9 mouse cellular contexts compared by ENCODE assay signal in genomic region chr5:149489136-149489535, GRCm38 (mm10). TPM values are rescaled to one million over a fixed set of nuclear protein-coding genes. Genes with fewer than 3 reads are reported as not detected.
DNase-seq lines count a peak whose midpoint lies in the region; ATAC-seq and TF ChIP-seq lines count a peak whose summit lies in the region.
"Had no signal": no experiment of that assay in that cellular context is flagged by ENCODE, and none has a peak within 500 bp of the region (broad histone marks: within the 10 kb centered on the region; RNA-seq: fewer than 3 reads in every experiment).

No protein-coding gene starts in this region.

- TF ChIP-seq POLR2A in cerebellum, adult 2 months (IDR thresholded peaks at IDR 0.05; ENCODE audit: borderline replicate concordance, insufficient read depth, low read length) = no peak

- peak; percentile 38 to 44 for DNase-seq in cerebellum, adult 2 months
- DNase-seq in forebrain, embryonic 11.5 days (ENCODE audit: low spot score) = peak; percentile 78
- peak; percentile 93 for DNase-seq in layer of hippocampus, adult 9-11 months
- DNase-seq in liver, postnatal 0 days = no peak
- no peak for DNase-seq in heart, adult 9 months (ENCODE audit: low spot score in 2 of 2)
- no peak for DNase-seq in heart, postnatal 4 days
- DNase-seq in liver, embryonic 11.5 days (ENCODE audit: low spot score) = no peak

- ATAC-seq in forebrain, embryonic 11.5 days (replicated peaks; ENCODE audit: low FRiP score) = peak; percentile 83
- peak; percentile 86 for ATAC-seq in neural tube, embryonic 12.5 days (ENCODE audit: low FRiP score, low read depth)
- no peak for ATAC-seq in liver, postnatal 0 days
- ATAC-seq in liver, embryonic 11.5 days (replicated peaks; ENCODE audit: low FRiP score) = no peak

- no peaks in the 10 kb centered on the region for H3K9me3 ChIP-seq in forebrain, embryonic 11.5 days (ENCODE audit: control insufficient read depth, low read length)
- no peaks in the 10 kb centered on the region for H3K9me3 ChIP-seq in neural tube, embryonic 12.5 days
- no peaks in the 10 kb centered on the region for H3K9me3 ChIP-seq in liver, postnatal 0 days (ENCODE audit: low read length)
- H3K9me3 ChIP-seq in liver, embryonic 11.5 days (ENCODE audit: control insufficient read depth, low read length) = no peaks in the 10 kb centered on the region

- H3K36me3 ChIP-seq in forebrain, embryonic 11.5 days (ENCODE audit: control insufficient read depth, insufficient read depth, low read length) = no peaks in the 10 kb centered on the region
- no peaks in the 10 kb centered on the region for H3K36me3 ChIP-seq in neural tube, embryonic 12.5 days
- no peaks in the 10 kb centered on the region for H3K36me3 ChIP-seq in liver, postnatal 0 days (replicated peaks; ENCODE audit: insufficient read depth, low read length)
- H3K36me3 ChIP-seq in liver, embryonic 11.5 days (ENCODE audit: control insufficient read depth, insufficient read depth, low read length) = no peaks in the 10 kb centered on the region

- TF ChIP-seq CTCF in cerebellum, adult 2 months (IDR thresholded peaks at IDR 0.05; ENCODE audit: borderline replicate concordance, insufficient read depth, low read depth, low read length) = no peak
- no peak for TF ChIP-seq CTCF in liver, postnatal 0 days (IDR thresholded peaks at IDR 0.05; ENCODE audit: low read depth)

- no peak overlapping the region for H3K27ac ChIP-seq in cerebellum, adult 2 months (ENCODE audit: insufficient read depth, low read length)
- peak overlapping the region; percentile 84 for H3K27ac ChIP-seq in forebrain, embryonic 11.5 days (ENCODE audit: low read depth, low read length)
- peak overlapping the region; percentile 23 for H3K27ac ChIP-seq in neural tube, embryonic 12.5 days
- H3K27ac ChIP-seq in liver, postnatal 0 days (ENCODE audit: low read depth) = no peak overlapping the region
- H3K27ac ChIP-seq in liver, embryonic 11.5 days (ENCODE audit: low read depth, low read length) = no peak overlapping the region

- H3K9ac ChIP-seq in forebrain, embryonic 11.5 days (ENCODE audit: low read length) = peak overlapping the region; percentile 30
- H3K9ac ChIP-seq in neural tube, embryonic 12.5 days = 0 out of 2 replicates have a peak overlapping the region, but pooled peaks have one; percentile 19
- no peak overlapping the region for H3K9ac ChIP-seq in liver, postnatal 0 days (replicated peaks)
- no peak overlapping the region for H3K9ac ChIP-seq in liver, embryonic 11.5 days (ENCODE audit: low read depth, low read length)

- H3K4me1 ChIP-seq in cerebellum, adult 2 months (ENCODE audit: control insufficient read depth, insufficient read depth, low read length) = no peaks in the 10 kb centered on the region; the same call in 1 of the 2 replicates
- peaks cover 12% of the 10 kb centered on the region for H3K4me1 ChIP-seq in forebrain, embryonic 11.5 days (replicated peaks; ENCODE audit: control insufficient read depth, insufficient read depth, low read length)
- peaks cover 27% of the 10 kb centered on the region for H3K4me1 ChIP-seq in neural tube, embryonic 12.5 days
- H3K4me1 ChIP-seq in liver, postnatal 0 days (ENCODE audit: insufficient read depth) = no peaks in the 10 kb centered on the region
- no peaks in the 10 kb centered on the region for H3K4me1 ChIP-seq in liver, embryonic 11.5 days (replicated peaks; ENCODE audit: control insufficient read depth, insufficient read depth, low read length)

- no peaks in the 10 kb centered on the region for H3K27me3 ChIP-seq in cerebellum, adult 2 months (ENCODE audit: control insufficient read depth, insufficient read depth, low read length)
- no peaks in the 10 kb centered on the region for H3K27me3 ChIP-seq in forebrain, embryonic 11.5 days (ENCODE audit: control insufficient read depth, insufficient read depth, low read length)
- H3K27me3 ChIP-seq in neural tube, embryonic 12.5 days (replicated peaks) = no peaks in the 10 kb centered on the region
- H3K27me3 ChIP-seq in liver, postnatal 0 days (ENCODE audit: insufficient read depth, low read length) = no peaks in the 10 kb centered on the region
- no peaks in the 10 kb centered on the region for H3K27me3 ChIP-seq in liver, embryonic 11.5 days (replicated peaks; ENCODE audit: control insufficient read depth, insufficient read depth, low read length)

- peak overlapping the region; percentile 45 for H3K4me3 ChIP-seq in cerebellum, adult 2 months (replicated peaks; ENCODE audit: insufficient read depth, low read depth, low read length)
- H3K4me3 ChIP-seq in forebrain, embryonic 11.5 days (ENCODE audit: low read depth, low read length) = no peak overlapping the region
- no peak overlapping the region for H3K4me3 ChIP-seq in neural tube, embryonic 12.5 days
- no peak overlapping the region for H3K4me3 ChIP-seq in liver, postnatal 0 days (ENCODE audit: low read depth, low read length)
- no peak overlapping the region for H3K4me3 ChIP-seq in liver, embryonic 11.5 days (ENCODE audit: low read depth, low read length)

- H3K4me2 ChIP-seq in forebrain, embryonic 11.5 days (ENCODE audit: low read depth, low read length, severe bottlenecking) = peak overlapping the region; percentile 40
- H3K4me2 ChIP-seq in neural tube, embryonic 12.5 days (replicated peaks) = peak overlapping the region; percentile 47
- H3K4me2 ChIP-seq in liver, postnatal 0 days (ENCODE audit: low read depth, low read length) = no peak overlapping the region
- H3K4me2 ChIP-seq in liver, embryonic 11.5 days = no peak overlapping the region

- TF ChIP-seq EP300 in liver, postnatal 0 days (IDR thresholded peaks at IDR 0.05; ENCODE audit: low read depth) = no peak

- WGBS in cerebellum, adult 2 months = 5% methylated on average over 11 of the region's 11 CpGs
- 32% methylated on average over 11 of the region's 11 CpGs for WGBS in forebrain, embryonic 11.5 days
- 40% methylated on average over 11 of the region's 11 CpGs for WGBS in neural tube, embryonic 12.5 days
- WGBS in liver, postnatal 0 days (ENCODE audit: insufficient replicate concordance) = 75% methylated on average over 11 of the region's 11 CpGs
- 87% methylated on average over 11 of the region's 11 CpGs for WGBS in liver, embryonic 11.5 days

RNA-seq across cellular contexts. Expression of gene Wdr95, which starts 39.3 kb away (rescaled TPM):
- polyA plus RNA-seq in cerebellum, adult 2 months (2012; rRNA removed) = 0.24 and 0.29 TPM in 2 replicates
- polyA plus RNA-seq in forebrain, embryonic 11.5 days (2014; fragmentation: Nextera tagmentation; extraction: Ambion mirVana) = 0.24 and 0.73 TPM in 2 replicates
- 0.22 and 0.71 TPM in 2 replicates for polyA plus RNA-seq in neural tube, embryonic 12.5 days (2016; fragmentation: Nextera tagmentation; extraction: Ambion mirVana)
- not detected in 2 replicates for polyA plus RNA-seq in liver, postnatal 0 days (2015; fragmentation: Nextera tagmentation; extraction: Ambion mirVana)
- total RNA-seq in heart, postnatal 4 days (2021) = under 1 TPM in 1 of 2 experiments, not detected in 1; 0.14 TPM
- polyA plus RNA-seq in liver, embryonic 11.5 days (2014; fragmentation: Nextera tagmentation; extraction: Ambion mirVana) = not detected in 2 replicates
- total RNA-seq: liver, adult 2 months had no signal
- polyA plus RNA-seq: liver, adult 2 months had no signal

RNA-seq across cellular contexts. Expression of gene Tex26, which starts 49.7 kb away (rescaled TPM):
- 0.30 and 0.34 TPM in 2 replicates for polyA plus RNA-seq in cerebellum, adult 2 months (2012; rRNA removed)
- 1.6 and 1.7 TPM in 2 replicates for polyA plus RNA-seq in forebrain, embryonic 11.5 days (2014; fragmentation: Nextera tagmentation; extraction: Ambion mirVana)
- polyA plus RNA-seq in neural tube, embryonic 12.5 days (2016; fragmentation: Nextera tagmentation; extraction: Ambion mirVana) = 0.46 and 0.68 TPM in 2 replicates
- polyA plus RNA-seq in liver, postnatal 0 days (2015; fragmentation: Nextera tagmentation; extraction: Ambion mirVana) = not detected in 2 replicates
- under 1 TPM in 1 of 2 experiments, not detected in 1; 0.60 TPM for total RNA-seq in heart, postnatal 4 days (2021)
- 0.48 and 0.62 TPM in 2 replicates for polyA plus RNA-seq in liver, embryonic 11.5 days (2014; fragmentation: Nextera tagmentation; extraction: Ambion mirVana)
- total RNA-seq: liver, adult 2 months had no signal
- polyA plus RNA-seq: liver, adult 2 months had no signal

Comparison
In these comparisons a context has a peak if more than half of its experiments do, and no peak if none do; other contexts are left out.
1. DNase-seq: peak in cerebellum, adult 2 months (2 of 2), forebrain, embryonic 11.5 days (single experiment) and layer of hippocampus, adult 9-11 months (single experiment); none in liver, postnatal 0 days (single experiment), heart, adult 9 months (0 of 2), heart, postnatal 4 days (single experiment) and liver, embryonic 11.5 days (single experiment).
2. H3K27ac ChIP-seq: peak in forebrain, embryonic 11.5 days (single experiment) and neural tube, embryonic 12.5 days (single experiment); none in cerebellum, adult 2 months (single experiment), liver, postnatal 0 days (single experiment) and liver, embryonic 11.5 days (single experiment).
3. ATAC-seq: peak in forebrain, embryonic 11.5 days (single experiment) and neural tube, embryonic 12.5 days (single experiment); none in liver, postnatal 0 days (single experiment) and liver, embryonic 11.5 days (single experiment).
4. H3K4me2 ChIP-seq: peak in forebrain, embryonic 11.5 days (single experiment) and neural tube, embryonic 12.5 days (single experiment); none in liver, postnatal 0 days (single experiment) and liver, embryonic 11.5 days (single experiment).
5. H3K9ac ChIP-seq: peak in forebrain, embryonic 11.5 days (single experiment) and neural tube, embryonic 12.5 days (single experiment); none in liver, postnatal 0 days (single experiment) and liver, embryonic 11.5 days (single experiment).